Mouse (Mus musculus): ENCODE data around the gene Pank4.

Pank4 gene

DNA sequence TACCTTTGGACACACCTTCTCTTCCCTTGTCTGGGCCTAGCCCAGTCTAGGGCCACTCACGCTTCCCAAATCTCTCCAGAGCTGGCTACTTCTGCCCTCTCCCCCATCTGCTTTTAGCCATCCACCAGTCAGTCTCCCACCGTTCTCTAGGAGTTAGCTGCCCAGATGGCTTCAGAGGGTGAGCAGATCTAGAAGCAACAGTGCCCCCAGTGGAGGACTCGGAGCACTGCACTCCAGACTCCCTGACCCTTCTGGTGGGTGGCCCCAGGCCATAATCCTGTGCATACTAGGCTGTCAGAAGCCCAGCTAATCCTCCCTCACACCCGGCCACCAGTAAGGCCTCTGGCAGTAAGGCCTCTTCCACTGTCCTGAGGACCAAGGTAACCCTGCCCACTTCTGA lies 48.9 kb downstream of the Pank4 start:
- DNase-seq (ENCODE audit: low read depth), result peak; percentile 40

DNA sequence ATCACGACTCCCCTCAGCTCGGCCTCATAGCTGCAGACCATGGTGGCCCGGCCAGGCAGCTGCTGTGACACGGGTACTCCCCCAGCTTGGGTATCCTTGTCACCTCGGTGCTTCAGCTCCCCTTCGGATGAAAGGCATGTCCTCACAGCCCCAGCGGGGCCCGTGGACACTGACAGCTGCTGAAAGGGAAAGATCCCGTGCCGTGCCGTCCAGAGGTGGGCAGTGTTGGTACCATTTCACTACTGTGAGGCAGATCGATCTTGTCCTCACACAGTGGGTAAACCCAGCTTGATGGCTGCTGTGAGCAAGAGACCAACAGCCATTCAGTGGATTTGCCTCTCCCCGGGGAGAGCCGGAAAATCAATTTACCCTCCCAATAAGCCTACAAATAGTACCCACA lies 50.3 kb downstream of the Pank4 start:
- no peak for DNase-seq (ENCODE audit: low read depth)

DNA sequence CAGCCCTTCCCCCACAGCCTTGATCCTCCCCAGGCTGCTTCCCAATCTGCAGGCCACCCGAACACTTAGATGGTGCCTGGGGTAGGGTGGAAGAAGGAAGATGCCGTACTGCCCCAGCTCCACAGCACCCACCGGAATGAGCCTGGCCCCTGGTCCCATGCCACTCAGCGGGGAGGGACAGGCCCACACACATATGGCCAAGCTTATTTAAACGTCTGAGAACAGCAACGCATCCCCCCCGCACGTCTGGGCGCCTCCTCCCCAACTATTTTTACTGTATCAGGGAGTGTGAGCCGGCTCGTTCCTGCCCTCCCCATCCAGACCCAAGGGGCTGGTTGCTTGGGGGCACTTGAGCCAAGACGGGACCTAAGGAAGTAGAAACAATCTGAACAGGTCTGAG lies 50.9 kb downstream of the Pank4 start:
- DNase-seq (ENCODE audit: low read depth), result no peak

DNA sequence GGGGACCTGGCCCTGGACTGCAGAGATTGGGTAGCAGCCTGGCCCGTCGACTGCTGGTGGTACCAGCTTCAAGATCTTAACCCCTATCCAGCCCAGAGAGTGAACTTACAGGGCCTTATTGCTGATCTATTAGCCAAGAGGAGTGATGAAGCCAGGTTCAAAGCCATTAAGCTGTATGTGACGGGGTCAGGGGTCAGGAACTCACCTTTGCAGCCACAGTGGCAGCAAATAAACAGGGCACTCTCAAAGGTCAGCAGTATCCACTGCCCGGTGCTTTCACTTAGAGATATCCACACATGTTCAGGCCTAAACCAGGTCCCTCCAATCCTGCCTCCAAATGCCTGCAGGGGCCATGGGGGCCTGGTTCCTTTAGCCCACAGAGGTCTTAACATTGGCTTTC lies 51.6 kb downstream of the Pank4 start:
- no peak for DNase-seq (ENCODE audit: low read depth)

DNA sequence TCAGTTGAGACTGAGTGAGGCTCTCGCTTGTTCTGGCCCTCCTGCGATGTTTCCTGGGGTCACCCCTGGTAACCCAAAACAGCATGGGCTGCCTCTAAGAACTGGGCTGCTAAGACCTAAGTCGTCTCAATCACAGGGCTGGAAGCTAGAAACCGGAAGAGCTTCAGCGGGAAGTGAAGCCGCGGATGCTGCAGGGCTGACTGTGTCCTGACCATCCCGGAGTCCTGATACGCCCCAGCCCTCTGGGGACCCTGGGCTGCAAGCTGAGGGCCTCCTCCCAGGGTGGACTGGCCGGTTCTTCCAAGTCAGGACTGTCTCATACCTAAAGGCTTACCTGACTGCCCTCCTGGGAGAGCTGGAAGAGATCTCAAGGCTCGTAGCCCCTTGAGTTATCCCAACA lies 52.9 kb downstream of the Pank4 start:
- DNase-seq (ENCODE audit: low read depth), result no peak

DNA sequence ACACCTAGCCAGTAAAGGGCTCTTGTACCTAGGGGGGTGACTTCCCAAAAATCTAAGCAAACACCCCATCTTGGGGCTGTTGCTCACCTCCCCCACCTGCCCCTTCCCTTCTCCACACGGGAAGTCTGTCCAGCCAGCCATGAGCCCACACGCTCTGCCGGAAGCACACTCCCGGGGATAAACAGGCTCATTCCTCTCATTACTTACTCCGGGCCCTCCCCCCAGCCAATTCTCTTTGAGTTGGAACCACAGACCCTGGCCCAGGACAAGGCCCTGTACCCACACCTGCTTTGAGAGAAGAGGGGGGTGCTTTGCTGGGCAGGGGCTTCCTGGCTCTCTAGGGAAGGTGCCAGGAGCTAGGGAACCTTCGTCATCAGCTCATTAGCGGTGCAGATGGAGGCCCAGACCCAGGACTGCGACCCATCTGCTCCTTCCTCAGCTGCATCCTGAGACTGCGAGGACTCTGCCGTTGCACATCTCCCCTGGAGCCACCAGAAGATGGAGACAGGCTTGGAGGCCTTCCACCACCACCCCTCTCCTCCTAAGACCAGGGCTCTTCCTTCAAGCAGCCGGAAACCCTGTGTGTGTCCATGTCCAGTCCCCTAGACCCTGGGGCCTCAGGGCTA lies 53.4 kb downstream of the Pank4 start:
- no peak for DNase-seq (ENCODE audit: low read depth)

DNA sequence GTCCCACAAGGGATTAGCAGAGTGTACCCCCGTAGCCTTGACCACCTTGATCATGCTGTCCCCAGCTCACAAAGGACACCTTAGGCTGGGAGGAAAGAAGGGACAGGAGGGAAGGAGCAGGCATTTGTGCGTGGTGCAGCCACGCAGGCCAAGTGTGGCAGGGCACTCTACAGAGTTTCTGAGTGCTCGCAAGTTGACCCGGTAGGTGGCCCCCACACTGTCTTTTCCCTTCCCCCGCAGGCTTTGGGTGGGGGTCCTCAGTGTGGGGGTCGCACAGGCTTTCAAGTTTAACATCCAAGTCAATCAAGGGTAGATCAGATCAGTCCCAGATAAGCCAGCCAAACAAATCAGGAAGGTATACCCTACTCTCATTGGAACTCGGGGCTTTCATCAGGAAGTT lies 54.1 kb downstream of the Pank4 start:
- no peak for DNase-seq (ENCODE audit: low read depth)

DNA sequence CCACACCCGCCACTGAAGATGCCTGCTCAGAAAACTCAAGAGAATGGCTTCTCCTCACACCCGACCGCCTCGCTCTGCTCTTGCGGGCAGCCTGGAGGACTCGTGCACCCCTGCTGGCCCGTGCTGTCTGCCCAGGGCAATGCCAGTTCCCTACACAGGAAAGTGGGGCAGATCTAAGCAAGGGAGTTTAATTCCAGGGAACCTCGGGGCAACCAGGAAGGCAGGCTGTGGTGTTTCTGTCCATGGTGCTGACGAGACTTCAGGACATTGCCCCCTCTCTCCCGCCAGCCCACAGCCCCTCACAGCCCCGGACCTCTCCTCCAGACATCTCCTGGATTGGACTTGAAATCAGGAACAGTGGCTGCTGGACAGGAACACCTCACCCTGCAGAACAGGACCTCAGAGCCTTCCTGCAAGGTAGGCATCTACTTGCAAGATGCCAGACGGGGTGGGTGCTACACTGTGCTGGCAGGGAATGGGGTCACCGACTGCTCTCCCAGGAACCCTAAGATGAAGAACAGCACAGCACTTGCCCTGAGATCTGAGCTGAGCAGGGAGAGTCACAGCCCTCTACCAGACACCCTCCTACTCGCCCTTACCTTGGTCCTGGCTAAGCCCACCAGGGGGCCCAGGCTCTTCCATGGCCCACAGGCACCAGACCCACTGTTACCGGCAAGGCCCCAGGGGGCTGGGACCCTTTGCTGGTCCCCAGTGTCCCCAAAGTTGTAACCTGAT lies 54.8 kb downstream of the Pank4 start:
- DNase-seq (ENCODE audit: low read depth), result peak; percentile 31

DNA sequence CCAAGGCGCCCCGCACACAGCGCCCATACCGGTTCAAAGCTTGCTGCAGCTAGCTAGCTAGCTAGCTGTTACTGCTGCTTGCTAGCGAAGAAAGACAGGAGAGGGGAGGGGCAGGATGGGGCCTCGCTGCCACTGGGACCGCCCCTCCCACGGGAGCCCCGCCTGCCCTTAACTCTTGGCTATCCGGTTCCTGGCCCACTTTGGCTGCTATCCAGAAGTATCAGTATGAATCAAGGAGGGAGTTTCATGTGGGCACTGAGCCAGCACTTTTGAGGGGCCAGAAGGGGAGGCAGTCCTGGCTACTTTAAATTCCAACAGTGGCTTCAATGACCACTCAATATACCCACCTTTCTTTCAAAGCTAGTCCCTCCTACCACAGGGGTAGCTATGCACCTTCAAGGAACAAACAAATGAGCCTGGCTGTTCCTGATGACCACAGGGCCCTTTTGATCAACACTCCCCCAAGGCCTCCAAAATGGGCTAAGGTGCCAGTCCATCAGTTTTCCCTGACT lies 55.5 kb downstream of the Pank4 start:
- no peak for DNase-seq (ENCODE audit: low read depth)

DNA sequence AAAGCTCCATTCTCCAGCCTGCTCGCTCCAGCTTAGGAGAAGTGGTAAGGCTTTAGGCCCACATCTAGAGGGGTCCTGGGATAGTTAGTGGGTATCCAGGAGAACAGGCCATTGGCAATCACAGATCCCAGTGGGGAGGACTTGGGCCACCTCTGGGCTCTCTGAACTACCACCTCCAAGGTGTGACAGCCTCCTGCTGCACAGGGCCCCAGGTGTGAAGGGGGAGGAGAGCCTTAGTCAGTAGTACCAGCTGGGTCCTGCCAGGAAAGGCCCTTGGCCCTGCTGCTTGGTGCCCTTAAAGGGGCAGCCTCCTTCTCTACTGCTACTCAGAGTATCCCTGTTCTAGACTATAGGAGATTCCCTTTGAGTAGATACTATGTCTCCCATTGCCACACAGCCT lies 56.2 kb downstream of the Pank4 start:
- no peak for DNase-seq (ENCODE audit: low read depth)

DNA sequence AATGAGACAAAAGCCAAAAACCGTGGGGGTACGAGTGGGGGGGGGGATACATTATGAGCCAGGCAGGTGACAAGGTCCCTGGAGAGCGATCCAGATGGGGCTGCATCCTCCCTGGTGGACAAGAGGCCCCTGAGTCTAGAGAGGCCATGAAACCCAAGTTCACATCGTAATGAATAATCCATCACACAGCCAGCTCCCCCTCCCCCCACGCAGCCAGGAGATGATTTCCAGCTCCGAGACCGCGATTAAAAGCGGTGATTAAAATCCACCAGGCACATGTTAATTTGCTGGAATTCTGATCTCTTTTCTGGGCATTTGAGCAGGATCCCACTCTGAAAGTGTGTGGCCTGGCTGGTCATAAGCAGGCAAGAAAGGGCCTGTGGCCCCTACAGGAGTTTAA lies 56.9 kb downstream of the Pank4 start:
- DNase-seq (ENCODE audit: low read depth), result no peak

DNA sequence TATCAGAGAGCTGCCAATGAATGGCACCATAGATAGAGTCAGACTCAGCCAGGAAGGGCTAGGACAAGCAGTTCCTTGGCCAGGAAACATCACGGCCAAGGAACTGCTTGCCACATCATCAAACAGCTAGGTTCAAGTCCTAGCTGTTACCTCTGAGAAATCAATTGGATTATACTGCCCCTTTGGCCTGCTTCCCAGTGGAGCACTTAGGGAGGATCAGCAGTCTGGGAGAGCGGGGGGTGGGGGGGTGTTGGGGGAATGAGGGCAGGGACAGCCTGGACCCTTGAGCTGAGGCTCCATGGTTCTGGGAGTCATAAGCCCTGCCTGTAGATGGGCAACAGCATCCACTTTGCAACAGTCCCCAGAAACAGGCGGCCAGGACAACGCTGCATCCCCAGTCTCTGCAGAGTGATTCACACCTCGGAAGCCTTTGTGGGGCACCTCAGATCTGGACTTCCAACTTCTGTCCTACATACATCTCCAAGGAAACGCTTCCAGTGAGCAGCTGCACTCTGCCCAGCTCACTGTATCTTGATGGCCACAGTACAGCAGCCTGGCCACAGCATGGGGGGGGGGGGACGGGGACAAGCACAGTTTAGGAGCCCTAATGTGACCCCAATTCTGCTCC lies 58.4 kb downstream of the Pank4 start:
- no peak for DNase-seq (ENCODE audit: low read depth)

DNA sequence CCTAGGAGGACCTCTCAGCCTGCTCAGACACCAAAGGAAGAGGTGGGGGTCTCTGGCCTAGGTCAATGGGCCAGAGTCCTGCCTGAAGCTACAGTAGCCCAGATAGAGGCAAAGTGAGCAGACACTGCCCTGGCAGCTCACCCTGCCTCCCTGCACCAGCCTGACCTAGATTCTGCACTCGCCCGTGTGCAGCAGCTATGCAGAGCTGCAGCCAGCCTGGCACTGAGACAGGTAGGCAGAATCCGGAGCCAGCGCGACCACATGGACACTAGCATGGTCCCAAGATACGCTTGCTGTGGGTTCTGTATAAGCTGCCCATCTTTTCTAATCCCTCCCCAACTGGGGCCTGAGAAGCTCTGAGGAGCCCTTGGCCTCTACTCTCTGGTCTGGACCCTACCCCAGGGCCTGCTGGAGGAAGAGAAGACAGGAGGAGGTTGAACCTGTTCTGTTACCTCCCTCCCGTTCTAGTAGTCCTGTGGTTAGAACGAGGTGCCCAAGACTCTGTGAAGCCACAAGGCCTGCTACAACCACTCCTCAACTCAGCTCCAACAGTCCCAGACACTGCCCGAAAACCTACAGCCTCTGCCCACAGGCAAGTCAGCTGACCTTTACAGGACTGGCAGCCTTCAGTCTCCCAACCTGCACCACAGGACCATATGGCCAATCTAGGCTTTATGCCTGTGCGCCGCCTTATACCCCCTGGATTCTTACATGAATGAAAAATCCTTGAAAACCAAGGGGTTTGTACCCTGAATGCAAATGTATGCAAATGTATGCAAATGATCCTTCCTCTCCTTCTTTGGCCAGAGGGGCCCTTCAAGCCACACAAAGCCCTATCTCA lies 60.5 kb downstream of the Pank4 start:
- no peak for DNase-seq (ENCODE audit: low read depth)
